Mouse (Mus musculus) heart, postnatal 0 days (tissue): ENCODE data around the gene Ero1l. TPM values are rescaled to one million over a fixed set of nuclear protein-coding genes. Genes with fewer than 3 reads are reported as not detected.

Experiments used
- ATAC-seq: fragments of 200-750 bp; cut with Nextera tagmentation; 2 replicates; pipeline ENCODE4 v1.8.0; 2017; ENCODE audit warnings: low read depth, moderate number of reproducible peaks, moderate library complexity; ENCODE audit not compliant: insufficient read depth
- DNase-seq: peaks from one replicate; pipeline ENCODE4 v3.0.0-alpha.2; 2016; ENCODE audit warnings: low spot score
- H3K27ac ChIP-seq: fragments of 300-500 bp; sonication (generic); 2 replicates; pipeline ENCODE4 v1.5.1; 2014; ENCODE audit warnings: low read depth, mild to moderate bottlenecking
- H3K27me3 ChIP-seq: fragments of 300-500 bp; sonication (generic); 2 replicates; pipeline ENCODE4 v1.6.1; 2014; ENCODE audit warnings: low read length, mixed read lengths; ENCODE audit not compliant: control insufficient read depth, insufficient read depth
- H3K36me3 ChIP-seq: fragments of 300-500 bp; sonication (generic); replicated peaks from 2 replicates; pipeline ENCODE4 v1.6.1; 2014; ENCODE audit warnings: low read length, mixed read lengths; ENCODE audit not compliant: control insufficient read depth, insufficient read depth
- H3K4me1 ChIP-seq: fragments of 300-500 bp; sonication (generic); 2 replicates; pipeline ENCODE4 v1.6.1; 2014; ENCODE audit warnings: antibody characterized with exemption; ENCODE audit not compliant: control insufficient read depth, insufficient read depth
- H3K4me2 ChIP-seq: fragments of 300-500 bp; sonication (generic); 2 replicates; pipeline ENCODE4 v1.6.1; 2014; ENCODE audit warnings: low read depth, mild to moderate bottlenecking, low read length, moderate library complexity
- H3K4me3 ChIP-seq: fragments of 300-500 bp; sonication (generic); 2 replicates; pipeline ENCODE4 v1.5.1; 2014; ENCODE audit warnings: low read depth, low read length
- H3K9ac ChIP-seq: fragments of 300-500 bp; sonication (generic); replicated peaks from 2 replicates; pipeline ENCODE4 v1.6.1; 2014; ENCODE audit warnings: low read depth, low read length, mixed read lengths
- H3K9me3 ChIP-seq: fragments of 300-500 bp; sonication (generic); replicated peaks from 2 replicates; pipeline ENCODE4 v1.6.1; 2016; ENCODE audit warnings: low read length; ENCODE audit not compliant: control insufficient read depth
- CTCF ChIP-seq: IDR thresholded peaks from 2 replicates; pipeline ENCODE4 v1.5.1; 2016; ENCODE audit warnings: antibody characterized with exemption, control low read depth, low read depth
- EP300 ChIP-seq: IDR thresholded peaks from 2 replicates; pipeline ENCODE4 v1.6.1; 2016; ENCODE audit warnings: antibody characterized with exemption, low read depth
- WGBS: fragments of 180-500 bp; shearing (Covaris S2); extraction: QIAGEN DNeasy Blood & Tissue Kit; methylation state at CpG from one replicate; pipeline ENCODE4 v1.1.7; 2014; 5-methylcytosine and 5-hydroxymethylcytosine counted together
- polyA plus RNA-seq: library from polyadenylated mRNA; unstranded; fragments of >200 nt; fragmentation: Nextera tagmentation; extraction: Ambion mirVana; gene quantifications from 2 replicates; pipeline ENCODE4 v1.2.1, GENCODE M21; 2015
- total RNA-seq: library from RNA; depleted of rRNA; stranded (reverse); fragments of >200 nt; gene quantifications from 2 replicates; pipeline ENCODE4 v1.2.3, GENCODE M21; 2014; ENCODE audit warnings: low replicate concordance; rRNA removed

Gene Ero1l
- total and polyA plus RNA-seq, 2 experiments from 2014 or later = 18.0 to 22.7 TPM

DNA sequence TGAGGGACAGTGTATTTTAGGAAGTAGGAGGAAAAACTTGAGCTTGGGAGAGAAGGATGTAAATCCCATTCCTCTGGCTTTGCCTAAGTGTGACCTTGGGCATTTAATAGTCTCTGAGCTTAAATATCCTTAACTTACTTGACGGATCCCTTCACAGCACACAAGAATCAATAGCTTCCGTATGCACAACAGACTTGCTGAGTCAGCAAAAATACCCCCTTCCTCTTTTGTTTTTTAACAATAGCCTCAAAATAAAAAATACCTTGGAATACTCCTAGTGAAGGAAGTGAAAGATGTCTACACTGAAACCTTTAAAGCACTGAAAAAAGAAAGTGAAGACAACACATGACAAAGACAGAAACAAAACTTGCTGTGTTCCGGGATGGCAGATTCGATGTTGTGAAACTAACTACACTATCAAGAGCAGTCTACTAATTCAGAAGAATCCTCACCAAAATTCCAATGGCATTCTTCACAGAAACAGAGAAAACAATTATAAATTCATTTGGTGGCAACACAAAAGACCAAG, 67.0 kb downstream of the Ero1l start:
- Histone ChIP-seq H3K9ac (no peak overlapping the region), H3K4me2 (no peak overlapping the region), H3K27ac (no peak overlapping the region), H3K9me3 (no peaks in the 10 kb centered on the region), H3K4me1 (no peaks in the 10 kb centered on the region), H3K36me3 (no peaks in the 10 kb centered on the region), H3K27me3 (no peaks in the 10 kb centered on the region), H3K4me3 (no peak overlapping the region)
- no peak for TF ChIP-seq EP300
- TF ChIP-seq CTCF = no peak
- WGBS = 84% methylated on average over 4 of the region's 4 CpGs
- no peak for DNase-seq
- no peak for ATAC-seq

- ATAC-seq (no peak), DNase-seq (no peak)
- no peak overlapping the region for H3K27ac ChIP-seq
- no peak overlapping the region for H3K9ac ChIP-seq
- no peaks in the 10 kb centered on the region for H3K36me3 ChIP-seq
- H3K4me2 ChIP-seq = no peak overlapping the region
- H3K9me3 ChIP-seq = no peaks in the 10 kb centered on the region
- H3K4me1 ChIP-seq = no peaks in the 10 kb centered on the region
- TF ChIP-seq CTCF (peak; percentile 30), EP300 (no peak)
- H3K4me3 ChIP-seq = no peak overlapping the region
- 49% methylated on average over 1 of the region's 1 CpGs for WGBS
- no peaks in the 10 kb centered on the region for H3K27me3 ChIP-seq
These were observed 77.0 kb downstream of the Ero1l start for GRCm38 (mm10) chr14:45241613-45242012.

GRCm38 (mm10) chr14:45239042-45239441, 79.5 kb downstream of the Ero1l start:
- DNase-seq (no peak), ATAC-seq (no peak)
- Histone ChIP-seq H3K27me3 (no peaks in the 10 kb centered on the region), H3K9me3 (no peaks in the 10 kb centered on the region), H3K9ac (no peak overlapping the region), H3K36me3 (no peaks in the 10 kb centered on the region), H3K4me1 (no peaks in the 10 kb centered on the region), H3K4me2 (no peak overlapping the region), H3K4me3 (no peak overlapping the region), H3K27ac (no peak overlapping the region)
- TF ChIP-seq EP300 (no peak), CTCF (no peak)
- 84% methylated on average over 2 of the region's 2 CpGs for WGBS

Other genes with a start within 250 kb of the Ero1l start
- 18.9 and 20.6 TPM in 2 replicates for gene Gpr137c, start 99.1 kb downstream of the Ero1l start, total RNA-seq
- 1.6 and 1.9 TPM in 2 replicates for gene Gpr137c, start 99.1 kb downstream of the Ero1l start, polyA plus RNA-seq
- gene Txndc16, start 98.4 kb downstream of the Ero1l start, total RNA-seq = 17.1 and 17.4 TPM in 2 replicates
- gene Txndc16, start 98.4 kb downstream of the Ero1l start, polyA plus RNA-seq = 9.0 and 9.5 TPM in 2 replicates
- gene Psmc6, start 11.0 kb upstream of the Ero1l start, total RNA-seq = 61.5 and 163 TPM in 2 replicates
- gene Psmc6, start 11.0 kb upstream of the Ero1l start, polyA plus RNA-seq = 120 and 125 TPM in 2 replicates
- 11.9 and 22.2 TPM in 2 replicates for gene Styx, start 32.3 kb upstream of the Ero1l start, total RNA-seq
- 69.0 and 69.9 TPM in 2 replicates for gene Styx, start 32.3 kb upstream of the Ero1l start, polyA plus RNA-seq
- gene Gnpnat1, start 86.1 kb upstream of the Ero1l start, total RNA-seq = 5.3 and 11.0 TPM in 2 replicates
- 18.6 and 22.1 TPM in 2 replicates for gene Gnpnat1, start 86.1 kb upstream of the Ero1l start, polyA plus RNA-seq
- gene Fermt2, start 211.3 kb upstream of the Ero1l start, total RNA-seq = 119 TPM in 2 replicates
- gene Fermt2, start 211.3 kb upstream of the Ero1l start, polyA plus RNA-seq = 211 and 221 TPM in 2 replicates